Mouse (Mus musculus): ENCODE measurements around the gene Elk4. TPM values are rescaled to one million over a fixed set of nuclear protein-coding genes. Genes with fewer than 3 reads are reported as not detected.

Gene Elk4
- polyA plus RNA-seq, 1 experiment = 33.7 TPM

GRCm38 (mm10) chr1:131965818-131966217, 41.6 kb upstream of the Elk4 start:
- peaks cover 4% of the 10 kb centered on the region for H3K27me3 ChIP-seq (ENCODE audit: control insufficient read depth, insufficient read depth, low read length, poor library complexity, severe bottlenecking)
- no peak overlapping the region for H3K27ac ChIP-seq (ENCODE audit: insufficient read depth, low read length)
- peaks cover 3% of the 10 kb centered on the region for H3K4me1 ChIP-seq (ENCODE audit: control insufficient read depth, insufficient read depth, low read length)
- no peaks in the 10 kb centered on the region for H3K36me3 ChIP-seq (ENCODE audit: control insufficient read depth, insufficient read depth, low read length, poor library complexity, severe bottlenecking)
- H3K9ac ChIP-seq (ENCODE audit: low read depth, poor library complexity, severe bottlenecking) = no peak overlapping the region
- TF ChIP-seq POLR2A (IDR thresholded peaks at IDR 0.05; ENCODE audit: insufficient read depth, low read length) (no peak), EP300 (IDR thresholded peaks at IDR 0.05; ENCODE audit: insufficient read depth, low read depth, low read length) (no peak), CTCF (IDR thresholded peaks at IDR 0.05; ENCODE audit: low read depth, low read length) (no peak)
- H3K4me3 ChIP-seq (ENCODE audit: low read depth, low read length) = no peak overlapping the region
- no peaks in the 10 kb centered on the region for H3K9me3 ChIP-seq (replicated peaks; ENCODE audit: control insufficient read depth, insufficient read depth, low read length, poor library complexity, severe bottlenecking)

- no peaks in the 10 kb centered on the region for H3K9me3 ChIP-seq (replicated peaks; ENCODE audit: control insufficient read depth, insufficient read depth, low read length, poor library complexity, severe bottlenecking)
- peaks cover 4% of the 10 kb centered on the region for H3K27me3 ChIP-seq (ENCODE audit: control insufficient read depth, insufficient read depth, low read length, poor library complexity, severe bottlenecking)
- H3K4me3 ChIP-seq (ENCODE audit: low read depth, low read length) = no peak overlapping the region
- peaks cover 6% of the 10 kb centered on the region for H3K4me1 ChIP-seq (ENCODE audit: control insufficient read depth, insufficient read depth, low read length)
- no peak overlapping the region for H3K9ac ChIP-seq (ENCODE audit: low read depth, poor library complexity, severe bottlenecking)
- H3K27ac ChIP-seq (ENCODE audit: insufficient read depth, low read length) = no peak overlapping the region
- no peak for TF ChIP-seq CTCF (IDR thresholded peaks at IDR 0.05; ENCODE audit: low read depth, low read length)
- TF ChIP-seq POLR2A (IDR thresholded peaks at IDR 0.05; ENCODE audit: insufficient read depth, low read length) = no peak
- no peak for TF ChIP-seq EP300 (IDR thresholded peaks at IDR 0.05; ENCODE audit: insufficient read depth, low read depth, low read length)
- no peaks in the 10 kb centered on the region for H3K36me3 ChIP-seq (ENCODE audit: control insufficient read depth, insufficient read depth, low read length, poor library complexity, severe bottlenecking)
These were observed 40.1 kb upstream of the Elk4 start for GRCm38 (mm10) chr1:131967336-131967735.

DNA sequence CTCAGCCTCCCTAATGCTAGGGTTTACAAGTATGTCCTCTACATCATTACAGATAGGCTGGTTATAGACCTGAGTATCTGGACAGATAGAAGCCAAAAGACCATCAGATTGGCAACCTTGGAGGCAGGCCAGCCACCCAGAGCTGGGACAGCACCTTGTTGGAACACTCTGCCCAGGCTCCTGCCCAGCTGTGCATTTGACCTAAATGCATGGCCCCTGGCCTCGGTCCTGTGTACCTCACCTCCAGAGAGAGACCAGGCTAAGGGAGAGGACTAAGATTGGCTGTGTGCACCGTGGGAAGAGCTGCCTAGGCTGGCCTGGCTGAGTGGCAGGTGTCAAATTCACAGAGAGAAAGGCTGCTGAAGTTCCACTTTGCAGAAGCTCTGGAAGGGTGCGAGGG, 38.9 kb upstream of the Elk4 start:
- TF ChIP-seq POLR2A (IDR thresholded peaks at IDR 0.05; ENCODE audit: insufficient read depth, low read length) (no peak), CTCF (IDR thresholded peaks at IDR 0.05; ENCODE audit: low read depth, low read length) (no peak), EP300 (IDR thresholded peaks at IDR 0.05; ENCODE audit: insufficient read depth, low read depth, low read length) (no peak)
- Histone ChIP-seq H3K4me1 (ENCODE audit: control insufficient read depth, insufficient read depth, low read length) (peaks cover 6% of the 10 kb centered on the region), H3K4me3 (ENCODE audit: low read depth, low read length) (no peak overlapping the region), H3K36me3 (ENCODE audit: control insufficient read depth, insufficient read depth, low read length, poor library complexity, severe bottlenecking) (no peaks in the 10 kb centered on the region), H3K9me3 (replicated peaks; ENCODE audit: control insufficient read depth, insufficient read depth, low read length, poor library complexity, severe bottlenecking) (no peaks in the 10 kb centered on the region), H3K9ac (ENCODE audit: low read depth, poor library complexity, severe bottlenecking) (no peak overlapping the region), H3K27ac (ENCODE audit: insufficient read depth, low read length) (no peak overlapping the region), H3K27me3 (ENCODE audit: control insufficient read depth, insufficient read depth, low read length, poor library complexity, severe bottlenecking) (no peaks in the 10 kb centered on the region)

DNA sequence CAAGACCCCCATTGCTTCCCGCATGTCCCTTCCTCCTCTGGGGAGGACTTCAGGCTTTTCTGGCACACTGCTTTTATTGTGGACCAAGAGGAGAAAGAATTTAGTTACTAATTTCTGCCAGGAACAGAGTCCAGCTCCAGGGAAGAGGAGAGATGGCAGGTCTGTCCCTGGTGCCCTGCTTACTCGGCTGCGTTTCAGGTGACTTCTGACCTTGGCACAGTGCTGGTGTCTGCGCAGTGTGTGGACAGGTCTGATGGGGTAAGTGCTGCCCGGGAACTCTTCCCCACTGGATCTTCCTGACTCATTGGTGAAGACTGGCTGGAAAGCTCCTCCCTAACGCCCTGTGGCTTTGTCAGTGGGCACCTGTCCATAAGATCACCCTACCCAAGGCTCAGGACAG, 38.4 kb upstream of the Elk4 start:
- Histone ChIP-seq H3K4me3 (ENCODE audit: low read depth, low read length) (no peak overlapping the region), H3K27ac (ENCODE audit: insufficient read depth, low read length) (no peak overlapping the region), H3K9ac (ENCODE audit: low read depth, poor library complexity, severe bottlenecking) (no peak overlapping the region), H3K27me3 (ENCODE audit: control insufficient read depth, insufficient read depth, low read length, poor library complexity, severe bottlenecking) (no peaks in the 10 kb centered on the region), H3K4me1 (ENCODE audit: control insufficient read depth, insufficient read depth, low read length) (peaks cover 6% of the 10 kb centered on the region), H3K36me3 (ENCODE audit: control insufficient read depth, insufficient read depth, low read length, poor library complexity, severe bottlenecking) (no peaks in the 10 kb centered on the region), H3K9me3 (replicated peaks; ENCODE audit: control insufficient read depth, insufficient read depth, low read length, poor library complexity, severe bottlenecking) (no peaks in the 10 kb centered on the region)
- TF ChIP-seq CTCF (IDR thresholded peaks at IDR 0.05; ENCODE audit: low read depth, low read length) = no peak
- no peak for TF ChIP-seq POLR2A (IDR thresholded peaks at IDR 0.05; ENCODE audit: insufficient read depth, low read length)
- no peak for TF ChIP-seq EP300 (IDR thresholded peaks at IDR 0.05; ENCODE audit: insufficient read depth, low read depth, low read length)

DNA sequence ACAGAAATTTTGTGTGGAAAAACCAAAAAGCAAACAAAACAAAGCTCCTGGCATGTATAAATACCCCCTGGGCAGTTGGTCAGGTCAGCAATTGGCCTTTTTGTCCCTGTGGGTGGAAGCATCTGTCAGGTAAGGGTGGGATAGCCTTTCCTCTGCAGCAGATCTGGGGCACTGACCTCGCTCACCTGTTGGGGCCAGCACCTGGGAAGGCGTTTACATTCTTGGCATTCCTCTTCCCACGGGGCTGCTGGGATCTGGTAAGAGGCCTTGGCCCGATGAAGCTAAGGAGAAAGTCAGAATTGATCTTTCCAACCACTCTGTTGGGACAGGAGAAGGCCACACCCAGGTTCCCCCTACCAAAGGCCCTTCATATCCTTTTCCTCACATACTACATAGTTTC, 37.6 kb upstream of the Elk4 start:
- Histone ChIP-seq H3K36me3 (ENCODE audit: control insufficient read depth, insufficient read depth, low read length, poor library complexity, severe bottlenecking) (no peaks in the 10 kb centered on the region), H3K27ac (ENCODE audit: insufficient read depth, low read length) (no peak overlapping the region), H3K4me1 (ENCODE audit: control insufficient read depth, insufficient read depth, low read length) (peaks cover 6% of the 10 kb centered on the region), H3K9me3 (replicated peaks; ENCODE audit: control insufficient read depth, insufficient read depth, low read length, poor library complexity, severe bottlenecking) (no peaks in the 10 kb centered on the region), H3K9ac (ENCODE audit: low read depth, poor library complexity, severe bottlenecking) (no peak overlapping the region), H3K4me3 (ENCODE audit: low read depth, low read length) (no peak overlapping the region), H3K27me3 (ENCODE audit: control insufficient read depth, insufficient read depth, low read length, poor library complexity, severe bottlenecking) (no peaks in the 10 kb centered on the region)
- no peak for TF ChIP-seq CTCF (IDR thresholded peaks at IDR 0.05; ENCODE audit: low read depth, low read length)
- no peak for TF ChIP-seq POLR2A (IDR thresholded peaks at IDR 0.05; ENCODE audit: insufficient read depth, low read length)
- TF ChIP-seq EP300 (IDR thresholded peaks at IDR 0.05; ENCODE audit: insufficient read depth, low read depth, low read length) = no peak

DNA sequence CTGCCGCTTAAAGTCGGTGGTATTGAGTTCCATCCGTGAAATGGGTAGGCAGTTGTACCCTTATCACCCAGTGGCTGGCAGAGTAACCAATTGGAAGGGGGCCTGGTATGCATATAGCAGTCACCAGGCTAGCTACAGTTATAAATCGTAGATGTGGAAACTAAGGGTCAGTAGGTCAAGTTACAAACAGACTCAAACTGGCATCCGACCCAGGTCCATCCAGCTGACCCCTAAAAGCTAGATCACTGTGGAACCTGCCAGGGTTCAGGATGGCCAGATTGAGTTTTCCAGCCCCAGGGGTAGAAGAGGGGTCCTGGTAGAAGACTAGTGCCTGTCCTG, 37.1 kb upstream of the Elk4 start:
- Histone ChIP-seq H3K4me3 (ENCODE audit: low read depth, low read length) (no peak overlapping the region), H3K9ac (ENCODE audit: low read depth, poor library complexity, severe bottlenecking) (no peak overlapping the region), H3K27ac (ENCODE audit: insufficient read depth, low read length) (no peak overlapping the region), H3K27me3 (ENCODE audit: control insufficient read depth, insufficient read depth, low read length, poor library complexity, severe bottlenecking) (no peaks in the 10 kb centered on the region), H3K4me1 (ENCODE audit: control insufficient read depth, insufficient read depth, low read length) (peaks cover 6% of the 10 kb centered on the region), H3K36me3 (ENCODE audit: control insufficient read depth, insufficient read depth, low read length, poor library complexity, severe bottlenecking) (no peaks in the 10 kb centered on the region), H3K9me3 (replicated peaks; ENCODE audit: control insufficient read depth, insufficient read depth, low read length, poor library complexity, severe bottlenecking) (no peaks in the 10 kb centered on the region)
- TF ChIP-seq POLR2A (IDR thresholded peaks at IDR 0.05; ENCODE audit: insufficient read depth, low read length) (no peak), CTCF (IDR thresholded peaks at IDR 0.05; ENCODE audit: low read depth, low read length) (no peak), EP300 (IDR thresholded peaks at IDR 0.05; ENCODE audit: insufficient read depth, low read depth, low read length) (no peak)

Data from ES-Bruce4 (cell line).